Mouse (Mus musculus) limb, embryonic 10.5 days (tissue): ENCODE measurements around the gene Ypel4. TPM values are rescaled to one million over a fixed set of nuclear protein-coding genes. Genes with fewer than 3 reads are reported as not detected.

ENCODE experiments used
- DNase-seq: peaks from one replicate; pipeline ENCODE4 v3.0.0-alpha.2; 2017; ENCODE audit warnings: low spot score
- H3K27ac ChIP-seq: fragments of 300-500 bp; sonication (generic); 2 replicates; pipeline ENCODE4 v1.5.1; 2016; ENCODE audit warnings: mild to moderate bottlenecking
- H3K27me3 ChIP-seq: fragments of 300-500 bp; sonication (generic); 2 replicates; pipeline ENCODE4 v1.6.1; 2016; ENCODE audit warnings: low read depth, mild to moderate bottlenecking; ENCODE audit not compliant: poor library complexity, severe bottlenecking
- H3K36me3 ChIP-seq: fragments of 300-500 bp; sonication (generic); 2 replicates; pipeline ENCODE4 v1.6.1; 2016; ENCODE audit warnings: mild to moderate bottlenecking, moderate library complexity
- H3K4me1 ChIP-seq: fragments of 300-500 bp; sonication (generic); 2 replicates; pipeline ENCODE4 v1.6.1; 2016
- H3K4me3 ChIP-seq: fragments of 300-500 bp; sonication (generic); 2 replicates; pipeline ENCODE4 v1.5.1; 2016; ENCODE audit warnings: mild to moderate bottlenecking, moderate library complexity
- H3K9me3 ChIP-seq: fragments of 300-500 bp; sonication (generic); replicated peaks from 2 replicates; pipeline ENCODE4 v1.6.1; 2016; ENCODE audit warnings: mild to moderate bottlenecking
- WGBS: fragments of 180-500 bp; shearing (Covaris S2); methylation state at CpG from one replicate; pipeline ENCODE4 v1.1.7; 2016; 5-methylcytosine and 5-hydroxymethylcytosine counted together
- polyA plus RNA-seq: library from polyadenylated mRNA; unstranded; fragments of >200 nt; fragmentation: Nextera tagmentation; extraction: Ambion mirVana; gene quantifications from 2 replicates; pipeline ENCODE4 v1.2.1, GENCODE M21; 2016

The Ypel4 gene
- polyA plus RNA-seq, 1 experiment from 2014 or later = 9.6 TPM

- DNase-seq = no peak
Observed at GRCm38 (mm10) chr2:84750115-84750514, 16.3 kb downstream of the Ypel4 start.

GRCm38 (mm10) chr2:84756245-84756644 is 22.4 kb downstream of the Ypel4 start:
- WGBS = 61% methylated on average over 5 of the region's 5 CpGs
- H3K4me3 ChIP-seq = no peak overlapping the region
- H3K27ac ChIP-seq = no peak overlapping the region
- no peak for DNase-seq
- H3K9me3 ChIP-seq = no peaks in the 10 kb centered on the region
- H3K27me3 ChIP-seq = no peaks in the 10 kb centered on the region
- H3K4me1 ChIP-seq = no peaks in the 10 kb centered on the region
- no peaks in the 10 kb centered on the region for H3K36me3 ChIP-seq

More at GRCm38 (mm10) chr2:84750115-84750514, 16.3 kb downstream of the Ypel4 start:
- Histone ChIP-seq H3K36me3 (no peaks in the 10 kb centered on the region), H3K9me3 (no peaks in the 10 kb centered on the region), H3K4me3 (no peak overlapping the region), H3K27ac (no peak overlapping the region), H3K27me3 (0 out of 2 replicates have a peak, but pooled peaks cover 5% of the 10 kb centered on the region), H3K4me1 (no peaks in the 10 kb centered on the region)
- 91% methylated on average over 6 of the region's 6 CpGs for WGBS

- 56% methylated on average over 7 of the region's 7 CpGs for WGBS
- Histone ChIP-seq H3K4me3 (no peak overlapping the region), H3K4me1 (no peaks in the 10 kb centered on the region), H3K36me3 (no peaks in the 10 kb centered on the region), H3K9me3 (no peaks in the 10 kb centered on the region), H3K27me3 (no peaks in the 10 kb centered on the region), H3K27ac (no peak overlapping the region)
- DNase-seq = no peak
Observed at GRCm38 (mm10) chr2:84757026-84757682, 23.3 kb downstream of the Ypel4 start.

- no peak for DNase-seq
- no peak overlapping the region for H3K27ac ChIP-seq
- no peaks in the 10 kb centered on the region for H3K36me3 ChIP-seq
- H3K4me1 ChIP-seq = no peaks in the 10 kb centered on the region
- H3K27me3 ChIP-seq = no peaks in the 10 kb centered on the region
- no peaks in the 10 kb centered on the region for H3K9me3 ChIP-seq
- no peak overlapping the region for H3K4me3 ChIP-seq
- WGBS = 6% methylated on average over 2 of the region's 2 CpGs
Observed at GRCm38 (mm10) chr2:84758542-84759127, 24.8 kb downstream of the Ypel4 start.

GRCm38 (mm10) chr2:84760777-84761176 is 26.9 kb downstream of the Ypel4 start:
- 71% methylated on average over 8 of the region's 8 CpGs for WGBS
- no peaks in the 10 kb centered on the region for H3K27me3 ChIP-seq

GRCm38 (mm10) chr2:84761309-84761708 is 27.5 kb downstream of the Ypel4 start:
- Histone ChIP-seq H3K27me3 (no peaks in the 10 kb centered on the region), H3K9me3 (no peaks in the 10 kb centered on the region), H3K27ac (no peak overlapping the region), H3K36me3 (0 out of 2 replicates have a peak, but pooled peaks cover 2% of the 10 kb centered on the region), H3K4me1 (no peaks in the 10 kb centered on the region), H3K4me3 (no peak overlapping the region)
- no peak for DNase-seq
- 84% methylated on average over 3 of the region's 3 CpGs for WGBS

More at GRCm38 (mm10) chr2:84760777-84761176, 26.9 kb downstream of the Ypel4 start:
- Histone ChIP-seq H3K4me1 (no peaks in the 10 kb centered on the region), H3K4me3 (no peak overlapping the region), H3K27ac (no peak overlapping the region), H3K36me3 (0 out of 2 replicates have a peak, but pooled peaks cover 2% of the 10 kb centered on the region), H3K9me3 (no peaks in the 10 kb centered on the region)
- DNase-seq = no peak

GRCm38 (mm10) chr2:84761840-84762239 is 28.0 kb downstream of the Ypel4 start:
- H3K36me3 ChIP-seq = 0 out of 2 replicates have a peak, but pooled peaks cover 2% of the 10 kb centered on the region
- no peaks in the 10 kb centered on the region for H3K9me3 ChIP-seq
- WGBS = 92% methylated on average over 1 of the region's 1 CpGs
- DNase-seq = no peak
- H3K27me3 ChIP-seq = no peaks in the 10 kb centered on the region
- no peaks in the 10 kb centered on the region for H3K4me1 ChIP-seq
- H3K4me3 ChIP-seq = no peak overlapping the region
- no peak overlapping the region for H3K27ac ChIP-seq

GRCm38 (mm10) chr2:84762295-84762694 is 28.4 kb downstream of the Ypel4 start:
- H3K4me3 ChIP-seq = no peak overlapping the region
- 0 out of 2 replicates have a peak, but pooled peaks cover 2% of the 10 kb centered on the region for H3K36me3 ChIP-seq
- H3K9me3 ChIP-seq = no peaks in the 10 kb centered on the region
- H3K4me1 ChIP-seq = no peaks in the 10 kb centered on the region
- 55% methylated on average over 4 of the region's 4 CpGs for WGBS
- no peak overlapping the region for H3K27ac ChIP-seq
- DNase-seq = no peak
- H3K27me3 ChIP-seq = no peaks in the 10 kb centered on the region

GRCm38 (mm10) chr2:84762818-84763217 is 29.0 kb downstream of the Ypel4 start:
- no peak overlapping the region for H3K27ac ChIP-seq
- H3K27me3 ChIP-seq = no peaks in the 10 kb centered on the region
- H3K4me1 ChIP-seq = no peaks in the 10 kb centered on the region
- no peaks in the 10 kb centered on the region for H3K9me3 ChIP-seq
- no peak for DNase-seq
- H3K36me3 ChIP-seq = 0 out of 2 replicates have a peak, but pooled peaks cover 2% of the 10 kb centered on the region
- H3K4me3 ChIP-seq = no peak overlapping the region
- WGBS = 66% methylated on average over 1 of the region's 1 CpGs

- Histone ChIP-seq H3K36me3 (0 out of 2 replicates have a peak, but pooled peaks cover under 1% of the 10 kb centered on the region), H3K27ac (no peak overlapping the region)
- 79% methylated on average over 6 of the region's 6 CpGs for WGBS
Observed at GRCm38 (mm10) chr2:84770501-84770900, 36.6 kb downstream of the Ypel4 start.

GRCm38 (mm10) chr2:84772454-84772853 is 38.6 kb downstream of the Ypel4 start:
- Histone ChIP-seq H3K27me3 (no peaks in the 10 kb centered on the region), H3K4me1 (peaks cover 16% of the 10 kb centered on the region), H3K9me3 (no peaks in the 10 kb centered on the region), H3K4me3 (no peak overlapping the region), H3K27ac (no peak overlapping the region), H3K36me3 (no peaks in the 10 kb centered on the region)
- WGBS = 86% methylated on average over 4 of the region's 4 CpGs
- no peak for DNase-seq

More at GRCm38 (mm10) chr2:84770501-84770900, 36.6 kb downstream of the Ypel4 start:
- DNase-seq = no peak
- H3K9me3 ChIP-seq = no peaks in the 10 kb centered on the region
- H3K4me1 ChIP-seq = peaks cover 16% of the 10 kb centered on the region
- H3K27me3 ChIP-seq = no peaks in the 10 kb centered on the region
- H3K4me3 ChIP-seq = no peak overlapping the region

GRCm38 (mm10) chr2:84773195-84773594 is 39.3 kb downstream of the Ypel4 start:
- H3K27ac ChIP-seq = no peak overlapping the region
- peaks cover 16% of the 10 kb centered on the region for H3K4me1 ChIP-seq
- H3K4me3 ChIP-seq = no peak overlapping the region

GRCm38 (mm10) chr2:84774751-84775150 is 40.9 kb downstream of the Ypel4 start:
- Histone ChIP-seq H3K27me3 (no peaks in the 10 kb centered on the region), H3K4me3 (peak overlapping the region; percentile 50), H3K4me1 (peaks cover 16% of the 10 kb centered on the region), H3K9me3 (no peaks in the 10 kb centered on the region), H3K36me3 (no peaks in the 10 kb centered on the region), H3K27ac (peak overlapping the region; percentile 91)
- peak; percentile 82 for DNase-seq
- WGBS = 0% methylated on average over 14 of the region's 15 CpGs

More at GRCm38 (mm10) chr2:84773195-84773594, 39.3 kb downstream of the Ypel4 start:
- WGBS = 73% methylated on average over 5 of the region's 5 CpGs
- no peaks in the 10 kb centered on the region for H3K36me3 ChIP-seq
- no peaks in the 10 kb centered on the region for H3K9me3 ChIP-seq
- H3K27me3 ChIP-seq = no peaks in the 10 kb centered on the region
- DNase-seq = no peak
